Mouse (Mus musculus): ENCODE data around the gene Gm49450.

The Gm49450 gene

DNA sequence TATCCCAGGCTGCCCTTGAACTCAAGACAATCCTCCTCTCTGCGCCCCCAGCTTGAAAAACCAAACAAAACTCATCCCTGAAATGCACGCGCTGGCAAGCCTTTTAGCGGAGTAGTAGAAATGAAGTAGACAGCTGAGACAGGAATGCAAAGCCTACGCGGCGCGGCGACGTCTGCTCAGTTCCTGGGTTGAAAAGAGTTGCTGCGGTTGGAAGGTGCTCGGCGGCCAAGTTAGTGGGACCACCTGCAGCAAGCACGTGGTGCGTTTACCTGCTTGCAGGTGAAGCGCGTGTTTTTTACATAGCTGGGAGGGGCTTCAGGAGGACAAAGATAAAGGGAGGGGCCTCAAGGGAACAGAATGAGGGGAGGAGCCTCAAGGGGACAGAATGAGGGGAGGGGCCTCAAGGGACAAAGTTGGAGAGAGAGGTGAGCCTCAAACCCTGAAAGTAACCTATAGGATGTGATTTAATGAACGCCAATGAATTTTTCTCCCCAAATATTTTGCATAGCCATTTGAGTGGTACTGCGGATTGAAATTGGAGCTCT, 62.1 kb downstream of the Gm49450 start:
- DNase-seq (ENCODE audit: low read depth): no peak

DNA sequence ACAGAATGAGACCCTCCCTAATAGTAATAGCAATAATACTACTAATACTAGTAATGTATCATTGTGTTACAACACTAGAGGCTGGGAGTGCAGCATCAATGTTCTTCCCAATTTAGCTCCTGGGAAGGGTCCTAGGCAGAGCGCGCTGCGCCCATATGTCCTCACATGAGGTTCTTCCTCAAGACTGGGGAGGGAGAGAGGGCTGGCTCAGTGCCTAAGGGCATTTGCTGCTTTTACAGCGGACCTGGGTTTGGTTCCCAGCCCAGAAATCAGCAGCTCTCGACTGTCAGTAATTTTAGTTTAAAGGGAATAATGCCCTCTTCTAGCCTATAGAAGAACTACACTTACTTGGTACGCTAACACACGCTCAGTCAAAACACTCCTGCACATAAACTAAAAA, 65.8 kb downstream of the Gm49450 start:
- no peak for DNase-seq (ENCODE audit: low read depth)

GRCm38 (mm10) chr15:98886667-98887387, 66.5 kb downstream of the Gm49450 start:
- DNase-seq (ENCODE audit: low read depth): no peak

GRCm38 (mm10) chr15:98884106-98884505, 69.2 kb downstream of the Gm49450 start:
- DNase-seq (ENCODE audit: low read depth): no peak

DNA sequence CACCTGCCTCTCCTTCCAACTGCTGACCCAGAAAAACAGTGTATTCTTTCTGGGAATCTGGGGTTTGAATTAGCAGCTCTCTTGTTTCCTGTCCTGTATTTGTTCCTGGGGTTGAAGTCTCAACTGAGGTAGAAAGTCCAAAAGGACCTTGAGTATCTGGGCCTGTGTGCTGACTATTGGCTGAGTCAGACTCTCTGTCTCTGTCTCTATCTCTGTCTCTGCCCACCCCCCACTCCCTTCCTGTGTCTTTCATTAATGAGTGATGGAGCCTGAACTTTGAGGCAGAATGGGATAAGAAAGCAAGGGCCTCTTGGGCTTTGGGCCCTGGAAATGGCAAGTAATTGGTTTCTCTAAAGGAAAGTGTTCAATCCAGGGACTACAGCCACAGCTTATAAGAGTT, 69.7 kb downstream of the Gm49450 start:
- no peak for DNase-seq (ENCODE audit: low read depth)

Measured in 416B (cell line).